Comparison of ENCODE assay signal across 12 mouse cellular contexts in genomic region chr5:129182554-129182953, GRCm38 (mm10).
"Had no signal": no experiment of that assay in that cellular context is flagged by ENCODE, and none has a peak within 500 bp of the region (broad histone marks: within the 10 kb centered on the region; RNA-seq: fewer than 3 reads in every experiment).

No protein-coding gene starts in this region.

- H3K4me2 ChIP-seq: liver, embryonic 11.5 days; lung, embryonic 14.5 days; midbrain, embryonic 12.5 days; neural tube, embryonic 12.5 days; stomach, embryonic 15.5 days had no signal

- DNase-seq: kidney, adult 8-10 months; kidney, postnatal 25 days; lung, embryonic 14.5 days; lung, postnatal 10 days; lung, postnatal 4 days; thymus, postnatal 4 days had no signal

- H3K27me3 ChIP-seq: liver, embryonic 15.5 days; stomach, embryonic 15.5 days had no signal

- H3K36me3 ChIP-seq: limb, embryonic 10.5 days; liver, embryonic 15.5 days; midbrain, embryonic 12.5 days; neural tube, embryonic 12.5 days; stomach, embryonic 15.5 days had no signal

- H3K4me3 ChIP-seq: limb, embryonic 10.5 days; liver, embryonic 15.5 days; midbrain, embryonic 12.5 days; neural tube, embryonic 12.5 days; stomach, embryonic 15.5 days had no signal
